Mouse (Mus musculus) E14TG2a.4 (cell line): Measurements from ENCODE around the gene Klc1.
A peak's percentile ranks its signal among the peaks of the same experiment; 100 is the strongest.

ENCODE experiments used
- H3K27me3 ChIP-seq: 2 replicates; pipeline ENCODE4 v1.6.1; 2014; ENCODE audit warnings: low read length, control low read depth; ENCODE audit not compliant: insufficient read depth
- H3K36me3 ChIP-seq: 2 replicates; pipeline ENCODE4 v1.6.1; 2014; ENCODE audit warnings: low read length, control low read depth; ENCODE audit not compliant: insufficient read depth
- H3K4me1 ChIP-seq: replicated peaks from 2 replicates; pipeline ENCODE4 v1.6.1; 2014; ENCODE audit warnings: low read depth, low read length, control low read depth
- H3K4me3 ChIP-seq: replicated peaks from 2 replicates; pipeline ENCODE4 v1.5.1; 2014; ENCODE audit warnings: mild to moderate bottlenecking, low read length
- H3K9me3 ChIP-seq: 2 replicates; pipeline ENCODE4 v1.6.1; 2014; ENCODE audit warnings: low read length, control low read depth
- CTCF ChIP-seq: conservative IDR thresholded peaks from 2 replicates; pipeline ENCODE4 v1.5.1; 2014; ENCODE audit warnings: low read length
- NANOG ChIP-seq: IDR thresholded peaks from 2 replicates; pipeline ENCODE4 v1.6.1; 2014; ENCODE audit warnings: borderline replicate concordance, low read length, mixed read lengths
- POU5F1 ChIP-seq: IDR thresholded peaks from 2 replicates; pipeline ENCODE4 v1.6.1; 2014; ENCODE audit warnings: low read length, borderline replicate concordance

Klc1 gene

GRCm38 (mm10) chr12:111842565-111843433 lies 84.2 kb downstream of the Klc1 start:
- no peaks in the 10 kb centered on the region for H3K4me1 ChIP-seq
- no peak for TF ChIP-seq POU5F1
- no peak for TF ChIP-seq NANOG
- TF ChIP-seq CTCF, result no peak

GRCm38 (mm10) chr12:111843470-111843869 lies 84.8 kb downstream of the Klc1 start:
- Histone ChIP-seq H3K36me3 (peaks cover 21% of the 10 kb centered on the region), H3K9me3 (no peaks in the 10 kb centered on the region), H3K4me3 (no peak overlapping the region), H3K27me3 (no peaks in the 10 kb centered on the region), H3K4me1 (peaks cover 4% of the 10 kb centered on the region; the same call in 1 of the 2 replicates)
- TF ChIP-seq NANOG, result no peak
- no peak for TF ChIP-seq CTCF
- TF ChIP-seq POU5F1, result no peak

More at GRCm38 (mm10) chr12:111842565-111843433, 84.2 kb downstream of the Klc1 start:
- Histone ChIP-seq H3K36me3 (peaks cover 26% of the 10 kb centered on the region), H3K27me3 (no peaks in the 10 kb centered on the region), H3K9me3 (no peaks in the 10 kb centered on the region), H3K4me3 (no peak overlapping the region)

- peaks cover 6% of the 10 kb centered on the region; the same call in 1 of the 2 replicates for H3K4me1 ChIP-seq
- no peak overlapping the region for H3K4me3 ChIP-seq
- H3K9me3 ChIP-seq, result no peaks in the 10 kb centered on the region
- TF ChIP-seq POU5F1, result no peak
- H3K27me3 ChIP-seq, result no peaks in the 10 kb centered on the region
- H3K36me3 ChIP-seq, result peaks cover 8% of the 10 kb centered on the region; the same call in 1 of the 2 replicates
These were observed 87.3 kb downstream of the Klc1 start for GRCm38 (mm10) chr12:111845953-111846352.

- TF ChIP-seq NANOG (no peak), CTCF (no peak), POU5F1 (no peak)
- no peaks in the 10 kb centered on the region for H3K9me3 ChIP-seq
- peaks cover 11% of the 10 kb centered on the region; the same call in 1 of the 2 replicates for H3K4me1 ChIP-seq
- no peak overlapping the region for H3K4me3 ChIP-seq
- H3K36me3 ChIP-seq, result peaks cover 7% of the 10 kb centered on the region; the same call in 1 of the 2 replicates
- no peaks in the 10 kb centered on the region for H3K27me3 ChIP-seq
These were observed 88.2 kb downstream of the Klc1 start for GRCm38 (mm10) chr12:111846815-111847214.

- TF ChIP-seq POU5F1 (no peak), CTCF (no peak), NANOG (no peak)
- Histone ChIP-seq H3K4me3 (no peak overlapping the region), H3K4me1 (peaks cover 19% of the 10 kb centered on the region), H3K9me3 (no peaks in the 10 kb centered on the region), H3K36me3 (no peaks in the 10 kb centered on the region), H3K27me3 (no peaks in the 10 kb centered on the region)
These were observed 89.7 kb downstream of the Klc1 start for GRCm38 (mm10) chr12:111848300-111848798.

- H3K4me3 ChIP-seq, result no peak overlapping the region
- no peaks in the 10 kb centered on the region for H3K27me3 ChIP-seq
- no peak for TF ChIP-seq NANOG
- peak; percentile 49 for TF ChIP-seq CTCF
- H3K36me3 ChIP-seq, result no peaks in the 10 kb centered on the region
- no peaks in the 10 kb centered on the region for H3K9me3 ChIP-seq
- H3K4me1 ChIP-seq, result peaks cover 24% of the 10 kb centered on the region
These were observed 92.6 kb downstream of the Klc1 start for GRCm38 (mm10) chr12:111851235-111851634.

GRCm38 (mm10) chr12:111851745-111852144 lies 93.1 kb downstream of the Klc1 start:
- peaks cover 24% of the 10 kb centered on the region for H3K4me1 ChIP-seq
- no peaks in the 10 kb centered on the region for H3K27me3 ChIP-seq
- H3K36me3 ChIP-seq, result no peaks in the 10 kb centered on the region
- no peaks in the 10 kb centered on the region for H3K9me3 ChIP-seq
- TF ChIP-seq CTCF (no peak), NANOG (no peak), POU5F1 (no peak)
- H3K4me3 ChIP-seq, result no peak overlapping the region

- TF ChIP-seq POU5F1 (no peak), CTCF (no peak), NANOG (no peak)
- Histone ChIP-seq H3K4me1 (peaks cover 24% of the 10 kb centered on the region), H3K4me3 (no peak overlapping the region), H3K36me3 (no peaks in the 10 kb centered on the region), H3K9me3 (no peaks in the 10 kb centered on the region), H3K27me3 (no peaks in the 10 kb centered on the region)
These were observed 94.4 kb downstream of the Klc1 start for GRCm38 (mm10) chr12:111853011-111853436.
